Mouse (Mus musculus) small intestine, adult 2 months (tissue): ENCODE results near the gene Samt1. TPM values are rescaled to one million over a fixed set of nuclear protein-coding genes. Genes with fewer than 3 reads are reported as not detected.
"Not testable (repeated sequence)": the region's sequence is repeated elsewhere in the genome, so short reads cannot be mapped to it uniquely, and the experiment has no call there.

Experiments
- H3K27ac ChIP-seq: fragments of 200-500 bp; 2 replicates; pipeline ENCODE4 v1.5.1; 2012; ENCODE audit warnings: low read depth, low read length, control low read depth, inconsistent platforms; ENCODE audit not compliant: insufficient read depth
- H3K27me3 ChIP-seq: fragments of 200-500 bp; 2 replicates; pipeline ENCODE4 v1.6.1; 2012; ENCODE audit warnings: mild to moderate bottlenecking, moderate library complexity, low read length, inconsistent platforms; ENCODE audit not compliant: control insufficient read depth, insufficient read depth
- H3K36me3 ChIP-seq: fragments of 200-500 bp; 2 replicates; pipeline ENCODE4 v1.6.1; 2012; ENCODE audit warnings: mild to moderate bottlenecking, low read length, control low read depth, inconsistent platforms; ENCODE audit not compliant: control insufficient read depth, insufficient read depth
- H3K4me1 ChIP-seq: fragments of 200-500 bp; 2 replicates; pipeline ENCODE4 v1.6.1; 2012; ENCODE audit warnings: low read length, inconsistent platforms, mixed read lengths; ENCODE audit not compliant: control insufficient read depth, insufficient read depth, insufficient read length
- H3K4me3 ChIP-seq: fragments of 200-500 bp; 2 replicates; pipeline ENCODE4 v1.5.1; 2012; ENCODE audit warnings: low read depth, mild to moderate bottlenecking, control low read depth, inconsistent platforms, low read length, moderate library complexity
- CTCF ChIP-seq: fragments of 200-500 bp; IDR thresholded peaks from 2 replicates; pipeline ENCODE4 v1.5.1; 2012; ENCODE audit warnings: low read depth, mild to moderate bottlenecking, control low read depth, inconsistent platforms, low read length, moderate library complexity, mixed read lengths; ENCODE audit not compliant: insufficient replicate concordance, insufficient read length; ENCODE audit errors: extremely low read depth
- POLR2A ChIP-seq: fragments of 200-500 bp; IDR thresholded peaks from 2 replicates; pipeline ENCODE4 v1.6.1; 2012; ENCODE audit warnings: low read depth, mild to moderate bottlenecking, control low read depth, inconsistent platforms, low read length, moderate library complexity
- WGBS: fragments of 180-500 bp; shearing (Covaris S2); methylation state at CpG from one replicate; pipeline ENCODE4 v1.1.7; 2018; 5-methylcytosine and 5-hydroxymethylcytosine counted together
- polyA plus RNA-seq: library from polyadenylated mRNA; depleted of rRNA; stranded (reverse); fragments of >200 nt; gene quantifications from 2 replicates; pipeline ENCODE4 v1.2.3, GENCODE M21; 2012; rRNA removed

The Samt1 gene
- polyA plus RNA-seq: not detected in 2 replicates

GRCm38 (mm10) chrX:154012540-154012939 is at the start of gene Samt1:
Samt1 (minus strand) TSS chrX:154012640.
- H3K4me1 ChIP-seq, H3K27me3 ChIP-seq, H3K4me3 ChIP-seq, H3K36me3 ChIP-seq, H3K27ac ChIP-seq: not testable (repeated sequence)

GRCm38 (mm10) chrX:154054939-154055338 is 42.5 kb upstream of the Samt1 start, which contains the start of gene Gm10057:
Gm10057 (minus strand) TSS chrX:154055039.
- not testable (repeated sequence) for H3K4me3 ChIP-seq

GRCm38 (mm10) chrX:154033727-154034126 is 21.3 kb upstream of the Samt1 start, which contains the start of gene 4921511M17Rik:
4921511M17Rik (minus strand) TSS chrX:154033827.
- not testable (repeated sequence) for H3K4me1 ChIP-seq, H3K36me3 ChIP-seq, H3K27me3 ChIP-seq, H3K4me3 ChIP-seq, H3K27ac ChIP-seq

More at GRCm38 (mm10) chrX:154054939-154055338, 42.5 kb upstream of the Samt1 start, which contains the start of gene Gm10057:
- not testable (repeated sequence) for H3K36me3 ChIP-seq, H3K27ac ChIP-seq, H3K4me1 ChIP-seq, H3K27me3 ChIP-seq

DNA sequence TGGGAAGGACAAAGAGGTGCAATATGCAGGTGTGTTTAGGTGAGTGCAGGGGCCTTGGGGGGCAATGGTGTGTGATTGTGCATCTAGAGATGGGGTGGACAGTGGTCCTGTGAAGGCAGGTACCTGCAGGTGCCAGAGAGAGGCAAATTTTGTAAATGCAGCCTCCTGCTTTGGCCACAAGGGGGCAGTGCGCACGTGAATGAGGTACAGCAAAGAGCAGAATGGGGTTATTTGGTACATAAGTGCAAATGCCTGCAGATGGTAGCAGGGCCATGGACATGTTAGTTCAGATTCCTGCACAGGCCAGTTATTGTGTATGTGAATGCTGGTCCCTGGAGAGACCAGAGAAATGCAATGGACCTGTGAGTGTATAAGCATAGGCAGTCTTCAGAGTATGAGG is 35.5 kb downstream of the Samt1 start:
- WGBS: no CpG with 5 or more reads among the region's 2 CpGs
- not testable (repeated sequence) for H3K27ac ChIP-seq, H3K4me3 ChIP-seq

GRCm38 (mm10) chrX:153976467-153976866 is 36.0 kb downstream of the Samt1 start:
- H3K36me3 ChIP-seq, H3K4me3 ChIP-seq, H3K4me1 ChIP-seq, H3K27me3 ChIP-seq, H3K27ac ChIP-seq: not testable (repeated sequence)
- WGBS: 9% methylated on average over 4 of the region's 4 CpGs

More for the DNA sequence above, 35.5 kb downstream of the Samt1 start:
- H3K4me1 ChIP-seq, H3K27me3 ChIP-seq, H3K36me3 ChIP-seq: not testable (repeated sequence)

GRCm38 (mm10) chrX:153974450-153974849 is 38.0 kb downstream of the Samt1 start:
- no peak overlapping the region for H3K4me3 ChIP-seq
- H3K36me3 ChIP-seq: no peaks in the 10 kb centered on the region
- 11% methylated on average over 2 of the region's 2 CpGs for WGBS
- H3K4me1 ChIP-seq: no peaks in the 10 kb centered on the region
- TF ChIP-seq POLR2A (no peak), CTCF (no peak)
- no peak overlapping the region for H3K27ac ChIP-seq
- H3K27me3 ChIP-seq: no peaks in the 10 kb centered on the region

GRCm38 (mm10) chrX:153952866-153953265 is 59.6 kb downstream of the Samt1 start:
- H3K27ac ChIP-seq, H3K27me3 ChIP-seq, H3K4me1 ChIP-seq, H3K36me3 ChIP-seq, H3K4me3 ChIP-seq: not testable (repeated sequence)
- no CpG with 5 or more reads among the region's 2 CpGs for WGBS

Other genes with a start within 250 kb of the Samt1 start
- gene Spin2c, start 180.4 kb downstream of the Samt1 start, polyA plus RNA-seq: 0.20 TPM in 1 of 2 replicates, not detected in the other
- gene 4921511M17Rik, start 21.2 kb upstream of the Samt1 start, polyA plus RNA-seq: not detected in 2 replicates
- not detected in 2 replicates for gene Gm10057, start 42.4 kb upstream of the Samt1 start, polyA plus RNA-seq
- not detected in 2 replicates for gene Gm15140, start 108.0 kb upstream of the Samt1 start, polyA plus RNA-seq